In genomic region chr1:7543492-7543891, GRCm38 (mm10) we compare ENCODE assay signal across 8 mouse cellular contexts.
A peak's percentile ranks its signal among the peaks of the same experiment; 100 is the strongest.
DNase-seq lines count a peak whose midpoint lies in the region; ATAC-seq lines count a peak whose summit lies in the region.

No protein-coding gene starts in this region.

- no peak overlapping the region for H3K4me3 ChIP-seq in neural tube, embryonic 11.5 days (ENCODE audit: low read depth, low read length)
- no peak overlapping the region for H3K4me3 ChIP-seq in heart, embryonic 11.5 days (ENCODE audit: low read depth, low read length)

- no peak overlapping the region for H3K27ac ChIP-seq in neural tube, embryonic 11.5 days (ENCODE audit: low read depth, low read length)
- H3K27ac ChIP-seq in heart, embryonic 11.5 days (ENCODE audit: low read depth, low read length): no peak overlapping the region

- no peaks in the 10 kb centered on the region for H3K4me1 ChIP-seq in neural tube, embryonic 11.5 days (ENCODE audit: control insufficient read depth, insufficient read depth, low read length)
- H3K4me1 ChIP-seq in heart, embryonic 11.5 days (ENCODE audit: control insufficient read depth, insufficient read depth, low read length): no peaks in the 10 kb centered on the region

- no peaks in the 10 kb centered on the region for H3K27me3 ChIP-seq in neural tube, embryonic 11.5 days (ENCODE audit: control insufficient read depth, insufficient read depth, low read length)
- H3K27me3 ChIP-seq in heart, embryonic 11.5 days (ENCODE audit: control insufficient read depth, insufficient read depth, low read length): no peaks in the 10 kb centered on the region

- no peaks in the 10 kb centered on the region for H3K36me3 ChIP-seq in neural tube, embryonic 11.5 days (ENCODE audit: control insufficient read depth, insufficient read depth, low read length)
- no peaks in the 10 kb centered on the region for H3K36me3 ChIP-seq in heart, embryonic 11.5 days (ENCODE audit: control insufficient read depth, insufficient read depth, low read length)

- WGBS in neural tube, embryonic 11.5 days: 28% methylated on average over 2 of the region's 2 CpGs
- 14% methylated on average over 2 of the region's 2 CpGs for WGBS in heart, embryonic 11.5 days (ENCODE audit: insufficient replicate concordance)

- peak; percentile 88 for ATAC-seq in frontal cortex, adult (ENCODE audit: low TSS enrichment)
- ATAC-seq in neural tube, embryonic 11.5 days (ENCODE audit: insufficient read depth, low FRiP score, low TSS enrichment): peak; percentile 45; the same call in 1 of the 2 replicates
- ATAC-seq in heart, embryonic 11.5 days (replicated peaks; ENCODE audit: insufficient number of reproducible peaks, low FRiP score, low TSS enrichment): no peak

- no peak overlapping the region for H3K4me2 ChIP-seq in neural tube, embryonic 11.5 days (ENCODE audit: low read depth)
- no peak overlapping the region for H3K4me2 ChIP-seq in heart, embryonic 11.5 days

- H3K9me3 ChIP-seq in neural tube, embryonic 11.5 days (ENCODE audit: control insufficient read depth, low read length): no peaks in the 10 kb centered on the region
- H3K9me3 ChIP-seq in heart, embryonic 11.5 days (replicated peaks; ENCODE audit: control insufficient read depth, low read length): no peaks in the 10 kb centered on the region

- no peak overlapping the region for H3K9ac ChIP-seq in neural tube, embryonic 11.5 days (ENCODE audit: low read length)
- H3K9ac ChIP-seq in heart, embryonic 11.5 days (ENCODE audit: low read depth, low read length): no peak overlapping the region

- DNase-seq in frontal cortex, postnatal 36 days (ENCODE audit: low spot score in 2 of 2): no peak
- DNase-seq in neural tube, embryonic 11.5 days (ENCODE audit: low spot score): peak; percentile 17
- no peak for DNase-seq in neural tube, embryonic 10.5 days (ENCODE audit: extremely low spot score, low spot score)
- DNase-seq in hindlimb bud, embryonic 11.5 days (ENCODE audit: extremely low spot score, low read depth, low spot score): peak; percentile 26
- peak; percentile 6 for DNase-seq in yolk sac, embryonic 10.5 days (ENCODE audit: low spot score)
- no peak for DNase-seq in right cerebral cortex, adult 2 months (ENCODE audit: low spot score in 2 of 2)

Comparison
In these comparisons a context has a peak if more than half of its experiments do, and no peak if none do; other contexts are left out.
1. DNase-seq: peak in neural tube, embryonic 11.5 days (single experiment), hindlimb bud, embryonic 11.5 days (single experiment) and yolk sac, embryonic 10.5 days (single experiment); none in frontal cortex, postnatal 36 days (0 of 2), neural tube, embryonic 10.5 days (single experiment) and right cerebral cortex, adult 2 months (0 of 2).